Mouse (Mus musculus): ENCODE measurements around the gene Specc1.
A peak's percentile ranks its signal among the peaks of the same experiment; 100 is the strongest.

DNA sequence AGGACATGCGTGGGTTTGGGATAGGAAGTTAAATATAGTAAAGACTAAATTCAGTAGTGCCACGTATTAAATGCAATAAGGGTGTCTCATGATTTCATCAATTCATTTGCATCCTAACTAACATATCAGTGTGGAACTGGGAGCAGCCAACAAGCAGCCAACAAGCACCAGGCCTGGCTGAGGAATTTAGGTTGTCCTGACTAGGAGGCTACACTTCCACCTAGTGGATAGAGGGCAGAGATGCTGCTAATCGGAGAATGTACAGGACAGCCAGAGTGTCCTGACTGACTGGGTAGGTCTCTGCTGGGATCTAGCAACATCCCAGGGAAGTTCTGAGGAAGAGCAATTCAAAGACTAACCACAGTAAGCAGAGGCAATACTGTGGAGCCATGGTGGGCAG lies 88.1 kb downstream of the Specc1 start:
- TF ChIP-seq CTCF (IDR thresholded peaks at IDR 0.05; ENCODE audit: low read depth) (peak; percentile 70), EP300 (IDR thresholded peaks at IDR 0.05; ENCODE audit: low read depth) (no peak)
